Mouse (Mus musculus): ENCODE data around the gene Gm44503.

- no peak for TF ChIP-seq CTCF (IDR thresholded peaks at IDR 0.05; ENCODE audit: extremely low read depth, insufficient read length, insufficient replicate concordance, low read depth, low read length)
- no peak for TF ChIP-seq POLR2A (IDR thresholded peaks at IDR 0.05; ENCODE audit: low read depth, low read length)
These were observed 56.1 kb downstream of the Gm44503 start for GRCm38 (mm10) chr9:73014724-73015123.

Measured in small intestine, adult 2 months (tissue).